ENCODE assay signal across 13 mouse cellular contexts in the genomic region with DNA sequence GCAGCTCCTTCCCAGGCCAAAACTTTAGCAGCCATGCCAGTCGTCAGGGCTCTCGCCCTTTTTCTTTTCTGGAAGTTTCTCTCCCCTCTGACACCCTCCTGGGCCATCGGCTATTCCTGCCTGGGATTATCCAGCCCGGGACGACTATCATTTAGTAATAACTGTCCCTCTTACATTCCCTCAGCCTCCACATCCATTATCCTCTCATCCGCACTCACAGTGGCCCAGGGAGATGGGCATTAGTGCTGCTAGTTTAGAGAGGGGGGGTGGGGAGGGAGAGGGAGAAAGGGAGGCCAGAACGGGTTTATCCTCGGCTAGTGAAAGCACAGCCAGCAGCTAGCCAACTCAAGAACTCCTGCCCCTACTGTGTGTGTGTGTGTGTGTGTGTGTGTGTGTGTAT. TPM values are rescaled to one million over a fixed set of nuclear protein-coding genes. Genes with fewer than 3 reads are reported as not detected.
DNase-seq lines count a peak whose midpoint lies in the region; ATAC-seq and TF ChIP-seq lines count a peak whose summit lies in the region.
"Had no signal": no experiment of that assay in that cellular context is flagged by ENCODE, and none has a peak within 500 bp of the region (broad histone marks: within the 10 kb centered on the region; RNA-seq: fewer than 3 reads in every experiment).

No protein-coding gene starts in this region.

- no peak; the same call in 1 of the 2 replicates for ATAC-seq in hindbrain, embryonic 12.5 days (ENCODE audit: low FRiP score)
- ATAC-seq in hindbrain, postnatal 0 days = no peak
- peak; percentile 50 for ATAC-seq in neural tube, embryonic 13.5 days (ENCODE audit: low read depth)
- peak; percentile 21; the same call in 1 of the 2 replicates for ATAC-seq in hindbrain, embryonic 16.5 days
- ATAC-seq in stomach, embryonic 15.5 days (ENCODE audit: insufficient read depth, low FRiP score, low read depth) = no peak
- no peak for ATAC-seq in activated CD4-positive, CD25-positive, alpha-beta regulatory T cell, adult 4 months

- no peaks in the 10 kb centered on the region for H3K27me3 ChIP-seq in hindbrain, embryonic 12.5 days
- no peaks in the 10 kb centered on the region for H3K27me3 ChIP-seq in hindbrain, postnatal 0 days (ENCODE audit: insufficient read depth, low read length)
- no peaks in the 10 kb centered on the region for H3K27me3 ChIP-seq in neural tube, embryonic 13.5 days
- H3K27me3 ChIP-seq in hindbrain, embryonic 16.5 days (replicated peaks; ENCODE audit: control insufficient read depth, insufficient read depth, low read length) = no peaks in the 10 kb centered on the region
- H3K27me3 ChIP-seq in stomach, embryonic 15.5 days (replicated peaks) = no peaks in the 10 kb centered on the region

- no peaks in the 10 kb centered on the region for H3K36me3 ChIP-seq in hindbrain, embryonic 12.5 days
- H3K36me3 ChIP-seq in hindbrain, postnatal 0 days (ENCODE audit: insufficient read depth, low read length) = no peaks in the 10 kb centered on the region
- H3K36me3 ChIP-seq in neural tube, embryonic 13.5 days = no peaks in the 10 kb centered on the region
- no peaks in the 10 kb centered on the region for H3K36me3 ChIP-seq in hindbrain, embryonic 16.5 days (ENCODE audit: control insufficient read depth, insufficient read depth, low read length)
- no peaks in the 10 kb centered on the region for H3K36me3 ChIP-seq in stomach, embryonic 15.5 days

- no peak overlapping the region for H3K4me3 ChIP-seq in hindbrain, embryonic 12.5 days
- H3K4me3 ChIP-seq in hindbrain, postnatal 0 days (ENCODE audit: low read length) = no peak overlapping the region
- no peak overlapping the region for H3K4me3 ChIP-seq in neural tube, embryonic 13.5 days
- H3K4me3 ChIP-seq in hindbrain, embryonic 16.5 days (ENCODE audit: low read length) = no peak overlapping the region
- no peak overlapping the region for H3K4me3 ChIP-seq in stomach, embryonic 15.5 days (replicated peaks)

- TF ChIP-seq CTCF in hindbrain, postnatal 0 days (IDR thresholded peaks at IDR 0.05; ENCODE audit: low read depth) = no peak

- no peaks in the 10 kb centered on the region for H3K9me3 ChIP-seq in hindbrain, embryonic 12.5 days (replicated peaks)
- no peaks in the 10 kb centered on the region for H3K9me3 ChIP-seq in hindbrain, postnatal 0 days (ENCODE audit: low read length)
- no peaks in the 10 kb centered on the region for H3K9me3 ChIP-seq in neural tube, embryonic 13.5 days
- no peaks in the 10 kb centered on the region for H3K9me3 ChIP-seq in hindbrain, embryonic 16.5 days (ENCODE audit: control insufficient read depth, low read length)
- no peaks in the 10 kb centered on the region for H3K9me3 ChIP-seq in stomach, embryonic 15.5 days

- H3K27ac ChIP-seq in hindbrain, embryonic 12.5 days = peak overlapping the region; percentile 48; the same call in 1 of the 2 replicates
- no peak overlapping the region for H3K27ac ChIP-seq in hindbrain, postnatal 0 days
- peak overlapping the region; percentile 79 for H3K27ac ChIP-seq in neural tube, embryonic 13.5 days (replicated peaks)
- H3K27ac ChIP-seq in hindbrain, embryonic 16.5 days (ENCODE audit: low read depth, low read length) = peak overlapping the region; percentile 59
- peak overlapping the region; percentile 18; the same call in 1 of the 2 replicates for H3K27ac ChIP-seq in stomach, embryonic 15.5 days

- 52% methylated on average over 8 of the region's 8 CpGs for WGBS in hindbrain, embryonic 12.5 days
- WGBS in hindbrain, postnatal 0 days = 55% methylated on average over 8 of the region's 8 CpGs
- WGBS in neural tube, embryonic 13.5 days = 36% methylated on average over 8 of the region's 8 CpGs
- WGBS in hindbrain, embryonic 16.5 days = 49% methylated on average over 8 of the region's 8 CpGs
- WGBS in stomach, embryonic 15.5 days = 60% methylated on average over 8 of the region's 8 CpGs

- no peak for DNase-seq in hindbrain, postnatal 0 days (ENCODE audit: low spot score)
- no peak for DNase-seq in neural tube, embryonic 10.5 days (ENCODE audit: extremely low spot score, low spot score)
- DNase-seq in cerebellum, adult 11-12 months = no peak
- DNase-seq: cerebellum, adult 2 months; kidney, adult 18-20 months; kidney, postnatal 4 days; right cerebral cortex, postnatal 25 days had no signal

- no peak overlapping the region for H3K4me2 ChIP-seq in hindbrain, embryonic 12.5 days (replicated peaks)
- no peak overlapping the region for H3K4me2 ChIP-seq in hindbrain, postnatal 0 days (ENCODE audit: low read depth, low read length)
- no peak overlapping the region for H3K4me2 ChIP-seq in neural tube, embryonic 13.5 days
- H3K4me2 ChIP-seq in hindbrain, embryonic 16.5 days (ENCODE audit: low read length) = no peak overlapping the region
- H3K4me2 ChIP-seq in stomach, embryonic 15.5 days = no peak overlapping the region
- H3K4me2 ChIP-seq: heart, embryonic 11.5 days had no signal

- no peak overlapping the region for H3K9ac ChIP-seq in hindbrain, embryonic 12.5 days
- no peak overlapping the region for H3K9ac ChIP-seq in hindbrain, postnatal 0 days (replicated peaks; ENCODE audit: low read length)
- H3K9ac ChIP-seq in neural tube, embryonic 13.5 days = no peak overlapping the region
- no peak overlapping the region for H3K9ac ChIP-seq in hindbrain, embryonic 16.5 days (ENCODE audit: low read depth, low read length)
- H3K9ac ChIP-seq in stomach, embryonic 15.5 days = no peak overlapping the region

- H3K4me1 ChIP-seq in hindbrain, embryonic 12.5 days = peaks cover 11% of the 10 kb centered on the region; the same call in 1 of the 2 replicates
- H3K4me1 ChIP-seq in hindbrain, postnatal 0 days (ENCODE audit: insufficient read depth, low read length) = peaks cover 6% of the 10 kb centered on the region; the same call in 1 of the 2 replicates
- peaks cover 17% of the 10 kb centered on the region for H3K4me1 ChIP-seq in neural tube, embryonic 13.5 days (replicated peaks)
- H3K4me1 ChIP-seq in hindbrain, embryonic 16.5 days (ENCODE audit: control insufficient read depth, insufficient read depth, low read depth, low read length) = peaks cover 5% of the 10 kb centered on the region
- no peaks in the 10 kb centered on the region for H3K4me1 ChIP-seq in stomach, embryonic 15.5 days

RNA-seq across cellular contexts. Expression of a gene that starts 39.3 kb away (rescaled TPM):
- polyA plus RNA-seq in hindbrain, embryonic 12.5 days (2016; fragmentation: Nextera tagmentation; extraction: Ambion mirVana) = 203 and 212 TPM in 2 replicates
- 23.4 TPM in 2 replicates for total RNA-seq in hindbrain, postnatal 0 days (2014; rRNA removed)
- polyA plus RNA-seq in hindbrain, postnatal 0 days (2015; fragmentation: Nextera tagmentation; extraction: Ambion mirVana) = 53.4 and 61.1 TPM in 2 replicates
- polyA plus RNA-seq in neural tube, embryonic 13.5 days (2015; fragmentation: Nextera tagmentation; extraction: Ambion mirVana) = 52.2 and 62.1 TPM in 2 replicates
- 54.2 and 66.2 TPM in 2 replicates for polyA plus RNA-seq in hindbrain, embryonic 16.5 days (2015; fragmentation: Nextera tagmentation; extraction: Ambion mirVana)
- 172 and 175 TPM in 2 replicates for polyA plus RNA-seq in stomach, embryonic 15.5 days (2015; fragmentation: Nextera tagmentation; extraction: Ambion mirVana)
- polyA plus RNA-seq in activated CD4-positive, CD25-positive, alpha-beta regulatory T cell, adult 4 months (2017; shearing (Covaris generic)) = 100 to 1,000 TPM; 134 to 174 TPM

Comparison
In these comparisons a context has a peak if more than half of its experiments do, and no peak if none do; other contexts are left out.
1. ATAC-seq: peak in neural tube, embryonic 13.5 days (single experiment) and hindbrain, embryonic 16.5 days (single experiment); none in hindbrain, embryonic 12.5 days (single experiment), hindbrain, postnatal 0 days (single experiment), stomach, embryonic 15.5 days (single experiment) and activated CD4-positive, CD25-positive, alpha-beta regulatory T cell, adult 4 months (single experiment).